Mouse (Mus musculus): ENCODE results near the gene Rspo3.
A peak's percentile ranks its signal among the peaks of the same experiment; 100 is the strongest.

Gene Rspo3

DNA sequence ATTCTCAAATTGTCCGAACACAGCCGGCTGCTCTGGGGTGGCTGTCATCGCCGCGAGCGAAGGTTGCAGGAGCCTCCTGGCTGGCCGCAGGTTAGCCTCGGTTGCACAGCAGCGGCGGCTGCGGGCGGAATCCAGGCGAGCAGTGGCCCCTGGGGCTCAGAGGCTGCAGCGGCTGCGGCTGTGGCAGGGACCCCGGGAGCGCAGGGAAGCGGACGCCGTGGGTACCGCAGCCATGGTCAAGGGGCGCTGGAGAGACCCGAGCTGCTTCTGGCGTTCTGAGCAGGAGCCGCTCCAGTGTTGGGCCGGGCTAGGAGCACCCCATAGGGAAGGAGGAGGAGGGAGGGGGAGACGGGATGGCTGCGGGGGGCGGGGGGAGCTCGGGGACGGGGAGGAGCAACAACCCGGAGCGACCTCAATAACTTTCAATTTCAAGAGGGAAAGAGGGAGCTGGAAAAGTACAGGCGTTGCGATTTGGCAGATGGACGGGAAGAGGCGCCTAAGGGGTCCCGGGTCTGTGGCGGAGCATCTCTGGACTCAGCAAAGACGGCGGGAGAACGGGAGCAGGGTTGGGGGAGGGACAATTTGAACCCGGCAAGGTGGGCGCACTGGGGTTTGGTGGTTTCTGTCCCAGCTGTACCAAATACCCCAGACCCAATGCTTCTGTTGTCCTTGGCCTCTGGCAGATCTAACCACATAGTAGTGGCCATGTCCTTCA is at the start of gene Rspo3:
Rspo3 (minus strand) TSS at position 322 of the 715 bp plus-strand sequence.
- DNase-seq (ENCODE audit: extremely low read depth, low read depth) = no peak

- no peak for DNase-seq (ENCODE audit: extremely low read depth, low read depth)
Observed at GRCm38 (mm10) chr10:29581940-29582339, 46.3 kb upstream of the Rspo3 start.

DNA sequence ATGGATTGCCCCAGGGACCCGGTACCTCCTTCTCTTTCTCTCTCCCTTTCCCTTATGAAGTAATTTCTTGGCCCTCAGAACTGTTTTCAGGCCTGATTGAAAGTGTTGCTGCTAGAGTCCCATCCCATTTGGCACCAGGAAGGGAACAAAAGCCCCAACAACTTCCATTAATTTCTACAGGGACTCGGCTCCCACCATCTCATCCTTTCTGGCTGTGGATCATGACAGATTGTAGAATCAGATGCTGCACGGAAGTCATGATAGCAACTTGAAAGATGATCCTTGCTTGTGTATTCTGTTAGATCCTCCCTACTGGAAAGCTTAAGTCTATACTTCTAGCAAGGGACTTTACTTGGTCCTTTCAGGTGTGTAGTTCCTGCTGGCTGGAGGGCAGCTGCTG is 45.8 kb upstream of the Rspo3 start:
- no peak for DNase-seq (ENCODE audit: extremely low read depth, low read depth)

DNA sequence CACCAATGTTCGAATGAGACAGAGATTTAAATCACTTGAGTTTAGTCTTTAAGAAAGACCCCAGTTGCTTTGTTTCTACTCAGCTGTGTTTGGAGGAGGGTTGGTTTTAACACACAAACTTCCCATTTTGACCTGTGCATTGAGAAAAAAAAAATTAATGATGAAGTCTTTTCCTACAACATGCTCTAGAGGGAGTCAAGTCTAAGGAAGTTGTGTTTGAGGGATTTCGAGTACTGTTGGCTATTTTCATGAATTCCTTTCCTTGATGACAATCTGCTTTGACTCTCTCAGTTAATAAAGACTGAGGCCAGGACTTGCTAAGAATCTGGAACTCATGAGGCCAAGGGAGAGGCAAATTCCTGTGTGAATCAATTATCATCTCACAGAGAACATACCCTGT is 20.3 kb upstream of the Rspo3 start:
- no peak for DNase-seq (ENCODE audit: extremely low read depth, low read depth)

DNA sequence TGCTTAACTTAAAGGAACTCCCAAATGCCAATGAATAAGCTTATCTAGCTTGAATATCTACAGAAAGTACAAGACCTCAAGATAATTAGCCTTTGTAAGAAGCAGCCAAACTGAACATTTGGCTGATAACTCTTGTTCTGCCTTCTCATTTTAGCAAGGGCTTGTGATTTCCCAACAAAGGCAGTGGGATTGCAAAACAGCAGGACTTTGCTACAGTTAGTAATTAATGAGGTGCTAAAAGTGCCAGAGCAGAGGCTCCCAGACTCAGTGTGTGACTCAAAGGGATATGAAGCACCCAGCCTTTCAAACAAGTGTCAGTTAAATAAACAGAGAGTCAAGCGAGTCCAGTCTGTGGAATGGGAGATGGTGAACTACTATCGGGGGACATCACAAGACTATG is 18.7 kb upstream of the Rspo3 start:
- DNase-seq (ENCODE audit: extremely low read depth, low read depth) = no peak

DNA sequence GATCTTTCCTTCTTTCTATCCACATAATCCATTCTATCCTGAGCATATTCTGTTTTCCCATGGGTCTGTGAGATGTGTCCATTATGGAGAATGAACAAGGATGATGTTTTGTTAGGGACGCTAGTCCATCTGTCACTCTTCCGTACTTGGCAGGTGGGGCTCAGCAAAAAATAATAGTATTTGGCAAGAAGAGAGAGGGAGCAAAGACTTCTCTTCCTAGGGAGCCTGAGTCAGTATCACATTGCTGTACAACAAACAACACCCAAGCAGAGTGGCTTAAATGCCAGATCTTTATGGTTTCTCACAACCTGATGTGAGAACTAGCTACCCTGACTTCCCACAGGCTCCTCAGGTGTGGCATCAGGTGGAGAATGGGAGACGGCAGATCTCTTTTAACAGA is 7.3 kb upstream of the Rspo3 start:
- DNase-seq (ENCODE audit: extremely low read depth, low read depth) = no peak

- no peak for DNase-seq (ENCODE audit: extremely low read depth, low read depth)
Observed at GRCm38 (mm10) chr10:29539516-29539915, 3.8 kb upstream of the Rspo3 start.

DNA sequence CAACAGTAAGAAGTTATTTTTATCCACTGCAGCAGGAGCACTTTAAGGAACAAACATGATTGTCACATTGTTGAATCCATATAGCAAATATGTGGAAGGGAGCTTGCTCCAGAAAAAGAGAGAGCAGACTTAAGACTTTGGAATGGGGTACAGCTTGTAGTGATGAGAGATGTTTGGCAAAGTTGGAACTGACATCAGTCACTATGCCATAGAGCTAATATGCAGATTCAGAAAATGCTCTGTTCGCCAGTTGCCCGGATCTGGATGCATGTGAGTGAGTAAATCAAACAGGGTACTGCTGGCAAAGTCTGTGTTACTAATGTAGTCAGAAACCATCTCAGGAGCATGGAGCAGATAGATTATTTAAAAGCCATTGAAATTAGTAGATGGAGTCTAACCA is 3.1 kb upstream of the Rspo3 start:
- no peak for DNase-seq (ENCODE audit: extremely low read depth, low read depth)

DNA sequence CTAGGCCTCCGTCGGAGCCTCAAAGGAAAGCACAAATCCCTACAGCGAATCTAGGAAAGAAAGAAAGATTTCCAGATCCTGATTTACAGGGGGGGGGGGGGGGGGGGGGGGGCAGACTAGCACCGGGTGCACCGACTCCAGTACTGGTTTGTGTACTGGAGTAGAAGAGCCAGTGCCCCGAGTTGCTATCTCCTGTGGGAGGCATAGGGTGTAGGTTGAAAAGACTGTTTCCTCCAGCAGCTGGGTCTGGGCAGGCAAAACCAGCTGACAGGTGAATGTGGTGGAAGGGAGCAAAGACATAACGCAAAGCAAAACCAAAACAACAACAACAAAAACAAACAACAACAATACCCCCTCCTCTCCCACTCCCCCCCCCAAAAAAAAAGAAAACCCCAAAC is 838 bp downstream of the Rspo3 start:
- DNase-seq (ENCODE audit: extremely low read depth, low read depth) = no peak

- DNase-seq (ENCODE audit: extremely low read depth, low read depth) = no peak
Observed at GRCm38 (mm10) chr10:29533846-29534829, 1.5 kb downstream of the Rspo3 start.

GRCm38 (mm10) chr10:29532821-29533715 is 2.6 kb downstream of the Rspo3 start:
- no peak for DNase-seq (ENCODE audit: extremely low read depth, low read depth)

GRCm38 (mm10) chr10:29513563-29513962 is 22.1 kb downstream of the Rspo3 start:
- no peak for DNase-seq (ENCODE audit: extremely low read depth, low read depth)

DNA sequence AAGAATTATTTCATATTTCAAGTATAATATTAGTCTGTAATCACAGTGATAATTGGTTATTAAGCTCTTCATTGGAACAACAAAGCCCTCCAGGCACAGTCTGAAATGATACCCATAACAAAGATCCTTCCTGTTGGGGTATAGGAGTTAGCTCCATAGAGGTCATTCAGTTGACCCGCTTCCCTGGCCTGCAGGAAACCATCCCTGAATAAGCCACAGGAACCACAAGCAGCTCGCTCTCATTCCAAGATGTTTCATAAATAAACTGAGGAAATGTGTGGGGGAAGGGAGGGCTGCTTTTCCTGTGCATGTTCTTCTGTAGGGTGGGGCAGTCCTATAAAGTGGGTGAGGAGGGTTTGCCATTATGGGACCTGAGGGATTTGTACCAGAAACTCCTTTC is 27.5 kb downstream of the Rspo3 start:
- DNase-seq (ENCODE audit: extremely low read depth, low read depth) = no peak

DNA sequence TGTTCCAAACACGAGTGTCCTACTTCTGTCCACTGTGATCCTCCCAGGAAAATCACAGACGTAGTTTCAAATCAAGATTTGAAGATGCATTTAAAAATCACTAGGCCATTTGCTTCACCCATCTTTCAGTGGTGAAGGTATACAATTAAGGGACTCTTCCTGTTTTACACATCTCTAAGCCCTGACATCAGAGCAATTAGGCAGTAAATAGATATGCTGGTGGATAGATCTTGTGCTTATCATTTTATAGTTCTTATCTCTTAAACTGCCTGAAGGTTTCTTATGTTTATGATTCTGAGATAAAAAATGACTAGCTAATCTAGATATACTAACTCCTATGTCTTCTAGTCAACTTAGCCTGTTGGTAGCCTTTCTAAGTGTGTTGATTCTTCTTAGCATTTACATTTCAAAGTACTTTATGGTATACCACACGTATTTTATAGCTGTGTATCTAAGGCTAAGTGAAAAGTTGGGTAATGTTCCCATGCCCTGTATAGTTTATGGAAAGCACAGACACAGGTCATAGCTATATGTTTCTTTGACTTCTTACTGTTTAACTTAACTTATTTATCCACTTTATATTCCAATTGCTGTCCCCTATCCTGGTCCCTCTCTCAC is 38.4 kb downstream of the Rspo3 start:
- no peak for DNase-seq (ENCODE audit: extremely low read depth, low read depth)

GRCm38 (mm10) chr10:29493996-29494395 is 41.7 kb downstream of the Rspo3 start:
- DNase-seq (ENCODE audit: extremely low read depth, low read depth) = no peak

- DNase-seq (ENCODE audit: extremely low read depth, low read depth) = no peak
Observed at GRCm38 (mm10) chr10:29480945-29481344, 54.7 kb downstream of the Rspo3 start.

DNA sequence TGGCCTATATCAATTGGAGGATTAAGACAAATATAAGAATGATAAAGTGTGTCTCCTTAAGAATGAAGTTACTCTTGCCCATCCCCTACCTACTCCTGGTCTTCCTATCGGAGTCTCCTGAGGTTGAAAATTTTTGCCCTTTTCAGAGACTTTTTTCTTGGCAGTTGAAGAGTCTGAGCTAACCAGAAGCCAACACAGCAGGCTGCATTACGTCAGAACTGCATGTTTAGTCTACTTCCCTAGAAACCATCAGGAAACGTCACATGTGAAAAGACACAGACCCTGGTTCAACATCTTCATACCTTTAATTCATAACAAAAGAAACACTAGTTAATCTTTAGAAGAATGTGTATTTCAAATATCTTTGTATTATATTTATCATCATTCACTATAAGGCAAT is 56.3 kb downstream of the Rspo3 start:
- no peak for DNase-seq (ENCODE audit: extremely low read depth, low read depth)

DNA sequence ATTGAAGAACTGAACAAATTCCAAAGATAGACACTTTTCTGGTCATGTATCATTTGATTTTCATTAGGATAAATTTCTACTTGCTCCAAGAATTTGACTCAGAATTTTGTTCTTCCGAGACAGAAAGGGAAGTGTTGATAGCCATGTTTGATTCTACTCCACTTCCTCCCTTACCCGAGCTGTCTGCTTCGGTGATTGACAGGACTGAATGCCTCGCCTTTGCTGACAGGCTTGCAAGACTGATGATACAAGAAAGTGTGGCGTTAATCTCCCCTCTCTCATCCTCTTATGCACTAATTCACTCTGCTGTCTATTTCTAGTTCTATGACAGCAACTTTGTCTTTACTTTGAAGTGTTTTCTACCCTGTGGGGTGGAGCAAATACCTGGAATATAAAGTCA is 65.2 kb downstream of the Rspo3 start:
- no peak for DNase-seq (ENCODE audit: extremely low read depth, low read depth)

- DNase-seq (ENCODE audit: extremely low read depth, low read depth) = no peak
Observed at GRCm38 (mm10) chr10:29460100-29460499, 75.6 kb downstream of the Rspo3 start.

DNA sequence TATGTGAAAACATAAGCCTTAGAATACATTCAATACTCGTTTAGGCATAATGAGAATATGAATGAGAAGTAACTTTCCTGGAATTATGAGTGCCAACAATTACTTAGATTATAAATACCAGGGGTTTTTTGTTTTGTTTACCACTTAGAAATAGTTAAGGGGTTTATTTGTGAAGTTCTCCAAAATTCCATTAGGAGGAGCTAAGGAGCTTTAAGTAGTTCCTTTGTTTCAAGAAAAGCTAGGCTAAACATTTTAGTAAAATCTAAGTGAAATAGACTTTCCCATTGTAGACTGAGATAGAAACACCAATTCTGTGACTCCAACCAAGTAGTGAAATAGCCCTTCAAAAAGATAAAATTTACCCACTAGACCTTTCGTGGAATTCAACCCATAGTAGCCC is 76.0 kb downstream of the Rspo3 start:
- DNase-seq (ENCODE audit: extremely low read depth, low read depth) = peak; percentile 8

- DNase-seq (ENCODE audit: extremely low read depth, low read depth) = no peak
Observed at GRCm38 (mm10) chr10:29445076-29445475, 90.6 kb downstream of the Rspo3 start.
